Mouse (Mus musculus): ENCODE data around the gene Pus3. TPM values are rescaled to one million over a fixed set of nuclear protein-coding genes. Genes with fewer than 3 reads are reported as not detected.
A peak's percentile ranks its signal among the peaks of the same experiment; 100 is the strongest.

Pus3 gene
- polyA plus RNA-seq, 1 experiment from 2014 or later: 15.7 TPM

DNA sequence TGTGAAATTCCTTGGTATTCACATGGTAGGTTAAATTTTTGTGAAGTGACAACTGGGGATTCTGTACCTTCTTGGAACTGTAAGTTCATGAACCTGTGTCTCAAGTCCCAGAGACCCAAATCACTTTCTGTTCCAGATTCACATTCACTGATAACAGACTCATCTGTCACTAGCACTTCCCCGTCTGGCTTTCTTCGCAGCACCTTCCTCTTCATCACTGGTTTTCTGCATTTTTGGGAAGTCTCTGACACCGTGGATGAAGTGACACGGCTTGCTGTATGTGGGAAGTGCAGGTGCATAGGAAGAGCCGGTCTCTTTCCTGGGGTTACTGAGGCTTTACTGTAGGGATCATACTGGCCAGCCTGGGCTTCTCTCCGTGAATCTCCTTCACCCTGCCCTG, 3.2 kb downstream of the Pus3 start:
- no peak overlapping the region for H3K9ac ChIP-seq (replicated peaks; ENCODE audit: low read depth, low read length)
- no peak for ATAC-seq
- H3K4me2 ChIP-seq (ENCODE audit: low read length): no peak overlapping the region
- no peaks in the 10 kb centered on the region for H3K9me3 ChIP-seq (ENCODE audit: control insufficient read depth, low read length)
- no peak overlapping the region for H3K27ac ChIP-seq (ENCODE audit: low read length)
- peaks cover 2% of the 10 kb centered on the region; the same call in 1 of the 2 replicates for H3K27me3 ChIP-seq (replicated peaks; ENCODE audit: control insufficient read depth, insufficient read depth, low read length)
- no peak overlapping the region for H3K4me3 ChIP-seq (replicated peaks; ENCODE audit: low read length)
- peaks cover 24% of the 10 kb centered on the region for H3K36me3 ChIP-seq (ENCODE audit: control insufficient read depth, insufficient read depth)
- 95% methylated on average over 6 of the region's 6 CpGs for WGBS
- H3K4me1 ChIP-seq (replicated peaks; ENCODE audit: control insufficient read depth, insufficient read depth, low read length): peaks cover 17% of the 10 kb centered on the region

DNA sequence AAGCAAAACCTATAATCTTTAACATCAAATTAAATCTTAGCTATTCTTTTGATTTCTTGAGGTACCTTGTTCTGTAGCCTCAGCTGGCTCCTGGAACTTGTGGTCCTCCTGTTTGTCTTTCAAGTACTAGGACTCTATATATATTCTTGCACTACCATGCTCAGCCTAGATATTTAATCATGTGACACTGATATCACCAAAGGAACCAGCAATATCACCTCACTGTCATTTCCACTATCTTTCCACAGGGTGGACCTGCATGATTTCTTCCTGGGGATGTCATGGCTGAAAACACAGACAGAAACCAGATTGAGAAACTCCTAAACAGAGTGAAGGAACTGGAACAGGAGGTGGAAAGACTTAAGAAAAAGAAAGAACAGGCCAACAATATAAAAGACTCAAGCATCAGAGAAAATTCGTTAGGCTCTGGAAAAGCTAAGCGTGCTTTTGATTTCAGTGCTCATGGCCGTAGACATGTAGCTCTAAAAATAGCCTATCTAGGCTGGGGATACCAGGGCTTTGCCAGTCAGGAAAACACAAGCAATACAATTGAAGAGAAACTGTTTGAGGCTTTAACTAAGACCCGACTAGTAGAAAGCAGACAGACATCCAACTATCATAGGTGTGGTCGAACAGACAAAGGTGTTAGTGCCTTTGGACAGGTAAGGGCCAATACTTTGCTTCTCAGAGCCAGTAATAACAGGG, 6.3 kb downstream of the Pus3 start:
- Histone ChIP-seq H3K9ac (replicated peaks; ENCODE audit: low read depth, low read length) (no peak overlapping the region), H3K9me3 (ENCODE audit: control insufficient read depth, low read length) (no peaks in the 10 kb centered on the region), H3K36me3 (ENCODE audit: control insufficient read depth, insufficient read depth) (peaks cover 33% of the 10 kb centered on the region), H3K4me2 (ENCODE audit: low read length) (no peak overlapping the region), H3K4me3 (replicated peaks; ENCODE audit: low read length) (no peak overlapping the region), H3K27ac (ENCODE audit: low read length) (no peak overlapping the region), H3K4me1 (replicated peaks; ENCODE audit: control insufficient read depth, insufficient read depth, low read length) (peaks cover 9% of the 10 kb centered on the region), H3K27me3 (replicated peaks; ENCODE audit: control insufficient read depth, insufficient read depth, low read length) (no peaks in the 10 kb centered on the region)
- 86% methylated on average over 5 of the region's 5 CpGs for WGBS
- no peak for ATAC-seq

- peaks cover 5% of the 10 kb centered on the region for H3K4me1 ChIP-seq (replicated peaks; ENCODE audit: control insufficient read depth, insufficient read depth, low read length)
- no peaks in the 10 kb centered on the region for H3K9me3 ChIP-seq (ENCODE audit: control insufficient read depth, low read length)
- no peak overlapping the region for H3K9ac ChIP-seq (replicated peaks; ENCODE audit: low read depth, low read length)
- H3K4me2 ChIP-seq (ENCODE audit: low read length): no peak overlapping the region
- WGBS: 86% methylated on average over 3 of the region's 3 CpGs
- no peak overlapping the region for H3K4me3 ChIP-seq (replicated peaks; ENCODE audit: low read length)
- no peak for ATAC-seq
- no peaks in the 10 kb centered on the region; the same call in 1 of the 2 replicates for H3K27me3 ChIP-seq (replicated peaks; ENCODE audit: control insufficient read depth, insufficient read depth, low read length)
- no peak overlapping the region for H3K27ac ChIP-seq (ENCODE audit: low read length)
- H3K36me3 ChIP-seq (ENCODE audit: control insufficient read depth, insufficient read depth): peaks cover 23% of the 10 kb centered on the region
Observed at GRCm38 (mm10) chr9:35567995-35568394, 9.6 kb downstream of the Pus3 start.

DNA sequence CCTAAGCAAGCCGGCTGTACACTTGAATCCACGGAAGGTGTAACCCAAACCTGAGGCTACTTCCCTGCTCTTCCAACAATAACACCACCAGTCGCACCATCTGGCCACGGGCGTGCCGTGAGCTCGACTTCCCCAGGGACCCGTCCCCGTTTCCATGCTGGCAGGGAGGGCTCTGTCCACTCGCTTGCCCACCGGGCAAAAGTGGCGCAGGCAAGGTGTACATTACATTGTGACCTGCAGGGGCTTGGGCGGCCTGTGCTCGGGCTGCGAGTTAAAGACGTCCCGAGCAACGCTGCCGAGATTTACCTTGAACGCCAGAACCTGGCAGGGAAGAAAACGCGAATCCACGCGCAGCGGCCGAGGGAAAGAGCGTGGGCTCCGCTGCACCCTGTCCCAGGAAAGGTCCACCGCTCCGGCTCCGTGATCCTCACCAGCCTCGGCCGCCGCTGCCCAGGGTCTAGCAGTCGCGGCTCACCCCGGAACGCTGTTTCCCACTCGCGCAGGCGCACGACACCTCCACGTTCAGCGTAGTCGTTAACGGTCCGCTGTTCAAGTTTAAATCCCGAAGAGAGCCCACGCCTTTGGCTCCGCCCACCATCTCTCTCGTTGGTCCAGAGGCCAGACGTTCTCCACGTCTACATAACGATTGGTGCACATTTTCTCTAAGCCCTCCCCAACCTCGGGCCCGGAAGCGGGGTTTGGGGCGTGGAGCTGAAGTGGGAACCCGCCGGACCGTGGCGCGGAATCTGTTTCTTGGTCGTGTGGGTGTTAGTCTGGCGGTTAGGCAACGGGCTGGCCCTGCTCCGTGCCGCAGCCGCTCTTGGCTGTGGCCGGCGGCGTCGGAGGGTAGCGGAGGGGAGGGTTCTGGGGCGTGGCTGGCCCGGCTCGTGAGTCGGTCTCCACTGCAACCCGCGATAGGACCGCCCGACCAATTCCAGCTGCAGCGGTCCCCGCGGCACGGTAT, 11.5 kb downstream of the Pus3 start, which contains the start of the genes Pate2 and Hyls1:
TSS of gene Pate2 (plus strand) at position 714 of the 964 bp plus-strand sequence.
TSS of gene Hyls1 (minus strand) at position 828 of the 964 bp plus-strand sequence.
- Histone ChIP-seq H3K9ac (replicated peaks; ENCODE audit: low read depth, low read length) (peak within 1 kb of the TSS; percentile 78), H3K27ac (ENCODE audit: low read length) (peak within 1 kb of the TSS; percentile 91), H3K4me2 (ENCODE audit: low read length) (peak within 1 kb of the TSS; percentile 81), H3K4me1 (replicated peaks; ENCODE audit: control insufficient read depth, insufficient read depth, low read length) (peaks cover 10% of the 10 kb centered on the region), H3K4me3 (replicated peaks; ENCODE audit: low read length) (peak within 1 kb of the TSS; percentile 76), H3K27me3 (replicated peaks; ENCODE audit: control insufficient read depth, insufficient read depth, low read length) (peaks cover 3% of the 10 kb centered on the region), H3K36me3 (ENCODE audit: control insufficient read depth, insufficient read depth) (peaks cover 23% of the 10 kb centered on the region), H3K9me3 (ENCODE audit: control insufficient read depth, low read length) (no peaks in the 10 kb centered on the region)
- WGBS: under 1% methylated on average over 86 of the region's 86 CpGs
- ATAC-seq: peak; percentile 99

- H3K9me3 ChIP-seq (ENCODE audit: control insufficient read depth, low read length): no peaks in the 10 kb centered on the region
- peak overlapping the region; percentile 55 for H3K4me2 ChIP-seq (ENCODE audit: low read length)
- H3K4me3 ChIP-seq (replicated peaks; ENCODE audit: low read length): peak overlapping the region; percentile 76
- peak overlapping the region; percentile 91 for H3K27ac ChIP-seq (ENCODE audit: low read length)
- H3K4me1 ChIP-seq (replicated peaks; ENCODE audit: control insufficient read depth, insufficient read depth, low read length): peaks cover 10% of the 10 kb centered on the region
- peaks cover 6% of the 10 kb centered on the region for H3K27me3 ChIP-seq (replicated peaks; ENCODE audit: control insufficient read depth, insufficient read depth, low read length)
- H3K9ac ChIP-seq (replicated peaks; ENCODE audit: low read depth, low read length): peak overlapping the region; percentile 71
- H3K36me3 ChIP-seq (ENCODE audit: control insufficient read depth, insufficient read depth): peaks cover 18% of the 10 kb centered on the region
- WGBS: 5% methylated on average over 5 of the region's 5 CpGs
- peak; percentile 3; the same call in 1 of the 2 replicates for ATAC-seq
Observed at GRCm38 (mm10) chr9:35570663-35571062, 12.3 kb downstream of the Pus3 start.

DNA sequence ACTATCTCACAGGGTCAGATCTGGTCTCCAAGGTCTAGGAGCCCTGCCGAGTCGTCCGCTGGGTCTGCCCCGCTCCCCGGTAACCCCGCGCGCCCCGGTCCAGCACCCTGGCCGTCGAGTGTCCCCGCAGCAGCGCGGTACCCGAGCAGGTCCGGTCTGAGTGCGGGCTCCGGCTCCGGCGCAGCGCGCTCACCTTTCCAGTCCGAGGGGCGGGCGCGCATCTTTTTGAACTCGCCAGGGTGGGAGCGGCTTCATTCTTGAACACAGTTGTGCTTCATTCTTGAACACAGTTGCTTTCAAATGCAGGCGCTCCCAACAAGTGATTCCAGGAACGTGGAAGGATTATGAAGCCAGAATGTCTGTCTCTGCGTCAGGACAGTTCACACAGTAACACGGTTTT, 16.0 kb downstream of the Pus3 start:
- Histone ChIP-seq H3K27ac (ENCODE audit: low read length) (no peak overlapping the region), H3K9ac (replicated peaks; ENCODE audit: low read depth, low read length) (peak overlapping the region; percentile 41; the same call in 1 of the 2 replicates), H3K9me3 (ENCODE audit: control insufficient read depth, low read length) (no peaks in the 10 kb centered on the region), H3K4me3 (replicated peaks; ENCODE audit: low read length) (peak overlapping the region; percentile 35), H3K27me3 (replicated peaks; ENCODE audit: control insufficient read depth, insufficient read depth, low read length) (peaks cover 6% of the 10 kb centered on the region), H3K4me2 (ENCODE audit: low read length) (peak overlapping the region; percentile 59), H3K36me3 (ENCODE audit: control insufficient read depth, insufficient read depth) (no peaks in the 10 kb centered on the region), H3K4me1 (replicated peaks; ENCODE audit: control insufficient read depth, insufficient read depth, low read length) (peaks cover 5% of the 10 kb centered on the region)
- WGBS: 3% methylated on average over 32 of the region's 32 CpGs
- ATAC-seq: no peak

DNA sequence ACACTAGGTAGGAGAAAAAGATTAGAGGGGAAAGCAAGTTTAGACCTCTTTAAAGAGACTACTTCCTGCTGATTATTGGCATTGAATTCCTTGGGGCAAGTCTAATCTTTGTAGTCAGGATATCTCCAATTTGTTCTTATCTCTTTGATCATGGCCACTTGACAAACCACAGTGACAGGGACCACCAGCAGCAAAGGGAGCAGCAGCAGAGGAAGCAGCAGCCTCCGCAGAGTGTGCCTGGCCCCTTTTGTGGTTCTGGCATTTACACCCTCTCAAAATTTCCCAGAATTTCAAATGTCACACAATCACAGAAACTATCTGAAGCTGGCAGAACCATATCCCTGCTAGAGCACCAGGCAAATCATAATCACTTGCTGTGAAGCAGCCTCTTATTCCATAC, 29.3 kb downstream of the Pus3 start:
- 78% methylated on average over 1 of the region's 1 CpGs for WGBS
- Histone ChIP-seq H3K4me1 (replicated peaks; ENCODE audit: control insufficient read depth, insufficient read depth, low read length) (no peaks in the 10 kb centered on the region), H3K4me3 (replicated peaks; ENCODE audit: low read length) (no peak overlapping the region), H3K27me3 (replicated peaks; ENCODE audit: control insufficient read depth, insufficient read depth, low read length) (no peaks in the 10 kb centered on the region), H3K9ac (replicated peaks; ENCODE audit: low read depth, low read length) (no peak overlapping the region), H3K9me3 (ENCODE audit: control insufficient read depth, low read length) (no peaks in the 10 kb centered on the region), H3K27ac (ENCODE audit: low read length) (no peak overlapping the region), H3K36me3 (ENCODE audit: control insufficient read depth, insufficient read depth) (no peaks in the 10 kb centered on the region), H3K4me2 (ENCODE audit: low read length) (no peak overlapping the region)
- no peak for ATAC-seq

DNA sequence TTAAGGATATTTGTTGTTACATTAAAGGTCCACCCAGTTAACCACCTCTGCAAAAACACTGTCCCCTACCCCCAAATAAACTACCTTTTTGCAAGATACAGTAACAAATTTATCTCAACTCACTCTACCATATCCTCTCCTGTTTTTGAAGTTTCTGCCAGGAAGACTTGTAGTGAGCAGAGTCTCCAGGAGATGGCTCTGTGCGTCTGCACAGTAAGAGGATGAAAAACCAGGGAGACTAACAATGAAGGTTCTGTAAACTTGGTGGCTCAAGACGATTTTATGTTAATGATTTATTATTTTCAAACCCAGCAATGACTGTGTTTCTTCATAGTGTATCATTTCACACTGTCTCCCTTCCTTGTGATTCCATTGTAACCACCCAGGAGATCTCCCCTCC, 34.5 kb downstream of the Pus3 start:
- Histone ChIP-seq H3K27me3 (replicated peaks; ENCODE audit: control insufficient read depth, insufficient read depth, low read length) (no peaks in the 10 kb centered on the region), H3K27ac (ENCODE audit: low read length) (no peak overlapping the region), H3K36me3 (ENCODE audit: control insufficient read depth, insufficient read depth) (no peaks in the 10 kb centered on the region), H3K4me2 (ENCODE audit: low read length) (no peak overlapping the region), H3K4me3 (replicated peaks; ENCODE audit: low read length) (no peak overlapping the region), H3K9ac (replicated peaks; ENCODE audit: low read depth, low read length) (no peak overlapping the region), H3K9me3 (ENCODE audit: control insufficient read depth, low read length) (no peaks in the 10 kb centered on the region), H3K4me1 (replicated peaks; ENCODE audit: control insufficient read depth, insufficient read depth, low read length) (no peaks in the 10 kb centered on the region)
- peak; percentile 40; the same call in 1 of the 2 replicates for ATAC-seq
- 8% methylated on average over 2 of the region's 2 CpGs for WGBS
